Mouse (Mus musculus): ENCODE data around the gene Pcna.

- TF ChIP-seq CTCF (conservative IDR thresholded peaks at IDR 0.05; ENCODE audit: insufficient read depth, insufficient read length, low read depth, low read length), result no peak
- no peak for TF ChIP-seq POLR2A (IDR thresholded peaks at IDR 0.05; ENCODE audit: low read depth, low read length)
These were observed 37.7 kb upstream of the Pcna start for GRCm38 (mm10) chr2:132290808-132291207.

Measured in kidney, adult 2 months (tissue).